Mouse (Mus musculus) intestine, embryonic 14.5 days (tissue): ENCODE measurements around the gene Prdm11. TPM values are rescaled to one million over a fixed set of nuclear protein-coding genes. Genes with fewer than 3 reads are reported as not detected.

Source experiments
- ATAC-seq: fragments of 200-750 bp; cut with Nextera tagmentation; replicated peaks from 2 replicates; pipeline ENCODE4 v1.8.0; 2017; ENCODE audit warnings: low read depth, moderate number of reproducible peaks, moderate TSS enrichment, moderate library complexity; ENCODE audit not compliant: low FRiP score, low TSS enrichment
- DNase-seq: peaks from one replicate; pipeline ENCODE4 v3.0.0-alpha.2; 2018; ENCODE audit warnings: low spot score
- H3K27ac ChIP-seq: fragments of 300-500 bp; sonication (generic); 2 replicates; pipeline ENCODE4 v1.5.1; 2014; ENCODE audit warnings: low read depth, mild to moderate bottlenecking, control low read depth
- H3K27me3 ChIP-seq: fragments of 300-500 bp; sonication (generic); replicated peaks from 2 replicates; pipeline ENCODE4 v1.6.1; 2014; ENCODE audit warnings: low read length, control low read depth; ENCODE audit not compliant: control insufficient read depth, insufficient read depth
- H3K36me3 ChIP-seq: fragments of 300-500 bp; sonication (generic); 2 replicates; pipeline ENCODE4 v1.6.1; 2014; ENCODE audit warnings: low read length, control low read depth; ENCODE audit not compliant: control insufficient read depth, insufficient read depth
- H3K4me1 ChIP-seq: fragments of 300-500 bp; sonication (generic); replicated peaks from 2 replicates; pipeline ENCODE4 v1.6.1; 2014; ENCODE audit warnings: low read length, control low read depth, mixed read lengths; ENCODE audit not compliant: control insufficient read depth, insufficient read depth
- H3K4me2 ChIP-seq: fragments of 300-500 bp; sonication (generic); 2 replicates; pipeline ENCODE4 v1.6.1; 2014; ENCODE audit warnings: low read length
- H3K4me3 ChIP-seq: fragments of 300-500 bp; sonication (generic); 2 replicates; pipeline ENCODE4 v1.5.1; 2014; ENCODE audit warnings: low read depth, low read length, control low read depth, mixed read lengths
- H3K9ac ChIP-seq: fragments of 300-500 bp; sonication (generic); 2 replicates; pipeline ENCODE4 v1.6.1; 2014; ENCODE audit warnings: mild to moderate bottlenecking, low read length
- H3K9me3 ChIP-seq: fragments of 300-500 bp; sonication (generic); 2 replicates; pipeline ENCODE4 v1.6.1; 2016; ENCODE audit warnings: low read length, control low read depth; ENCODE audit not compliant: control insufficient read depth
- WGBS: fragments of 180-500 bp; shearing (Covaris S2); extraction: QIAGEN DNeasy Blood & Tissue Kit; methylation state at CpG from one replicate; pipeline ENCODE4 v1.1.7; 2014; 5-methylcytosine and 5-hydroxymethylcytosine counted together
- polyA plus RNA-seq: library from polyadenylated mRNA; unstranded; fragments of >200 nt; fragmentation: Nextera tagmentation; extraction: Ambion mirVana; gene quantifications from 2 replicates; pipeline ENCODE4 v1.2.1, GENCODE M21; 2014

Gene Prdm11
- polyA plus RNA-seq, 1 experiment from 2014 or later, result 5.5 TPM

DNA sequence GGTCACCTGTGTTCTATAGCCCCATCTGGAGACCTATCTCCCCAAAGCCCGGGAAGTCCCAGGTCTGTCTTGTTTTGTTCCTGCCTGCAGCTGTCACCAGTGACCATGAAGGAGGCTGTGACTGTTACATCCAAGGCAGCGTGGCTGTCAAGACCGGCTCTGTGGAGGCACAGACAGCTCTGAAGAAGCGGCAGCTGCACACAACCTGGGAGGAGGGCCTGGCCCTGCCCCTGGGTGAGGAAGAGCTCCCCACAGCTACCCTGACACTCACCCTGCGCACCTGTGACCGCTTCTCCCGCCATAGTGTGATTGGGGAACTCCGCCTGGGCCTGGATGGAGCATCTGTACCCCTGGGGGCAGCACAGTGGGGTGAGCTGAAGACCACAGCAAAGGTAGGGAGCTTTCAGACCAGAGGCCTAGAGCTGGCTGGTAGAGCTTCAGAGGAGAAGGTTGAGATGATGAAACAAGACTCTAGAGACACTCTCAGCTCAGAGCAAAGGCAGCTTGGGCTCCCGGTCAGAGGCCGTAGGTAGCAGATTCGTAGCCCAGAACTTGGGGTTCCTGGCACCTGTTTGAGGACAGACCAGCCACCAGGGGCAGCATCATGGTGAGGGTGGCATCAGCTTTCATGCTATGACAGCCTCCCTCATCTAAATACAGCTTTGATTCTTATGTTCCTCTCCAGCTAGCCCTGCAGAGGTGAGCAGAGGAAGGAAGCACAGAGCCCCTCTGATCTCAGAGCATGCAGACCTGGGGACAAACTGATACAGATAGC lies 100.0 kb downstream of the Prdm11 start:
- DNase-seq, result no peak
- H3K9me3 ChIP-seq, result no peaks in the 10 kb centered on the region
- no peaks in the 10 kb centered on the region for H3K36me3 ChIP-seq
- H3K9ac ChIP-seq, result no peak overlapping the region
- H3K27me3 ChIP-seq, result no peaks in the 10 kb centered on the region
- H3K4me2 ChIP-seq, result no peak overlapping the region
- 0 out of 2 replicates have a peak, but pooled peaks cover 8% of the 10 kb centered on the region for H3K4me1 ChIP-seq
- H3K27ac ChIP-seq, result no peak overlapping the region
- no peak for ATAC-seq
- WGBS, result 83% methylated on average over 11 of the region's 11 CpGs
- no peak overlapping the region for H3K4me3 ChIP-seq

GRCm38 (mm10) chr2:92945125-92945746 lies 100.7 kb downstream of the Prdm11 start:
- Histone ChIP-seq H3K9ac (no peak overlapping the region), H3K27me3 (no peaks in the 10 kb centered on the region), H3K9me3 (no peaks in the 10 kb centered on the region), H3K4me1 (0 out of 2 replicates have a peak, but pooled peaks cover 8% of the 10 kb centered on the region), H3K36me3 (no peaks in the 10 kb centered on the region), H3K27ac (no peak overlapping the region), H3K4me3 (no peak overlapping the region), H3K4me2 (no peak overlapping the region)
- WGBS, result 85% methylated on average over 11 of the region's 11 CpGs
- no peak for ATAC-seq
- no peak for DNase-seq

DNA sequence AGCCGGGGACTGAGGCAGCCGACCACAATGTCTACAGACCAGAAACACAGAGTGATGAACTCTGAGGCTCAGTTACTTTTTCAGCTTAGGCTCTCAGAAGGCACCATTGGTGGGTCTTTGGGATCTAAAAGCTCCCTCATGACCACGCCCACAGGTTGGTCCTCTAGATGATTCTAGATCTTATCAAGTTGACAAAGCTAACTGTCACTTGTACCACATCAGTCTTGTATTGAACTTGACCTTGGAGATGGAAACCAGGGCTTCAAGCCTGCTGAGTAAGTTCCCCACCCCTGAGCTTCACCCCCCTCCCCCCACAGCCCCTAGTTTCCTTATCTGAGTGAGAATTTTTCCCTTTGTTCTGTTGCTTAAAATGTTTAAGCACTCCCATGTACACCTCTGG lies 101.6 kb downstream of the Prdm11 start:
- H3K27me3 ChIP-seq, result no peaks in the 10 kb centered on the region
- H3K36me3 ChIP-seq, result no peaks in the 10 kb centered on the region
- H3K4me3 ChIP-seq, result no peak overlapping the region
- DNase-seq (no peak), ATAC-seq (no peak)
- no peak overlapping the region for H3K27ac ChIP-seq
- no peaks in the 10 kb centered on the region for H3K9me3 ChIP-seq
- 88% methylated on average over 3 of the region's 3 CpGs for WGBS
- 0 out of 2 replicates have a peak, but pooled peaks cover 8% of the 10 kb centered on the region for H3K4me1 ChIP-seq
- H3K9ac ChIP-seq, result no peak overlapping the region
- H3K4me2 ChIP-seq, result no peak overlapping the region

- no peak for DNase-seq
- H3K4me1 ChIP-seq, result 0 out of 2 replicates have a peak, but pooled peaks cover 6% of the 10 kb centered on the region
- H3K4me2 ChIP-seq, result no peak overlapping the region
- 77% methylated on average over 3 of the region's 3 CpGs for WGBS
- no peak overlapping the region for H3K9ac ChIP-seq
- H3K4me3 ChIP-seq, result no peak overlapping the region
- H3K9me3 ChIP-seq, result no peaks in the 10 kb centered on the region
- no peaks in the 10 kb centered on the region for H3K27me3 ChIP-seq
- no peaks in the 10 kb centered on the region for H3K36me3 ChIP-seq
- no peak overlapping the region for H3K27ac ChIP-seq
- no peak for ATAC-seq
These were observed 102.6 kb downstream of the Prdm11 start for GRCm38 (mm10) chr2:92943406-92943805.

- Histone ChIP-seq H3K4me2 (no peak overlapping the region), H3K27ac (no peak overlapping the region), H3K4me1 (no peaks in the 10 kb centered on the region), H3K9ac (no peak overlapping the region), H3K9me3 (no peaks in the 10 kb centered on the region), H3K4me3 (no peak overlapping the region), H3K27me3 (no peaks in the 10 kb centered on the region), H3K36me3 (no peaks in the 10 kb centered on the region)
- DNase-seq, result no peak
- ATAC-seq, result no peak
- WGBS, result 72% methylated on average over 3 of the region's 3 CpGs
These were observed 104.5 kb downstream of the Prdm11 start for GRCm38 (mm10) chr2:92941463-92941862.

GRCm38 (mm10) chr2:92940963-92941362 lies 105.0 kb downstream of the Prdm11 start:
- Histone ChIP-seq H3K4me3 (no peak overlapping the region), H3K36me3 (no peaks in the 10 kb centered on the region), H3K27me3 (no peaks in the 10 kb centered on the region), H3K4me1 (no peaks in the 10 kb centered on the region), H3K9ac (no peak overlapping the region), H3K27ac (no peak overlapping the region), H3K4me2 (no peak overlapping the region), H3K9me3 (no peaks in the 10 kb centered on the region)
- ATAC-seq (no peak), DNase-seq (no peak)
- WGBS, result 85% methylated on average over 9 of the region's 9 CpGs

DNA sequence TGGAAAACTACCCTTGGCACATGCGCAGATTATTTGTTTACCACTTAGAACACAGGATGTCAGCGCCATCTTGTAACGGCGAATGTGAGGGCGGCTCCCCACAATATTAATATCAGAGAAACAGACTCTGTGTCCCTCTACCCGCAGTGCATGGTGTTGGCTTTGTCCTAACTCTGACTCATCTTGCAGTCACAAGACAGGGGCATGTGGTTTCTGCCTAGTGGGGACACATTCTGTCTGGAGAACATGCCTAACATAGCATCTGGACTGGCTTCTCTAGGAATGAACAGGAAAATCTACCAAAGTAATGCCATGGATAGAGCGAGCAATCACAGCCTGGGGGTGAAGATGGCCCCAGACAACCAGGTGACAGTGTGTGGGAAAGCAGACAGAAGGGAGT lies 107.1 kb downstream of the Prdm11 start:
- Histone ChIP-seq H3K36me3 (no peaks in the 10 kb centered on the region), H3K9ac (no peak overlapping the region), H3K27me3 (no peaks in the 10 kb centered on the region), H3K4me2 (no peak overlapping the region), H3K9me3 (no peaks in the 10 kb centered on the region), H3K27ac (no peak overlapping the region), H3K4me3 (no peak overlapping the region), H3K4me1 (peaks cover 7% of the 10 kb centered on the region; the same call in 1 of the 2 replicates)
- DNase-seq (no peak), ATAC-seq (no peak)
- WGBS, result 96% methylated on average over 6 of the region's 7 CpGs

DNA sequence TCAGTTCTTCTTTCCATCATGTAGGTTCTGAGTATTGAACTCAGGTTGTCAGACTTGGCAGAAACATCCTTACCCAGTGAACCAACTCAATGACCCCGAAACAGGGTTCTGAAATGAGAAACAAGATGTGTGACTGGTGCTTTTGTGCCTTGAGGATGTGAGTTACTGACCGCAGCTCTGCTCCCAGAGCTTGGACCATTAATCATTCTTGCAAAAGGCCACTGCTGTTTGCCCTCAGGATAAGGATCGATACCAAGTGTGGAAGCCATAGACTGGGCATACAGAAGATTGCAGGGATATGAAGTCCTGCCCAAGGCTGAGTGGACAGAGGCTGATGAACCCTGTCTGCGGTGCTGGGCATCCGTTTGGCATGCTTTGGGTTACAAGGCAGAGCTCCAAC lies 107.9 kb downstream of the Prdm11 start:
- Histone ChIP-seq H3K4me3 (no peak overlapping the region), H3K9ac (no peak overlapping the region), H3K27ac (no peak overlapping the region), H3K36me3 (no peaks in the 10 kb centered on the region), H3K4me2 (no peak overlapping the region), H3K4me1 (peaks cover 7% of the 10 kb centered on the region; the same call in 1 of the 2 replicates), H3K9me3 (no peaks in the 10 kb centered on the region), H3K27me3 (no peaks in the 10 kb centered on the region)
- WGBS, result 79% methylated on average over 5 of the region's 5 CpGs
- ATAC-seq, result no peak
- no peak for DNase-seq
